Mouse (Mus musculus) CH12.LX (cell line): ENCODE results near the gene Sf1.

Experiments used
- CHD1 ChIP-seq: IDR thresholded peaks from 2 replicates; pipeline ENCODE4 v1.6.1; 2012; ENCODE audit warnings: low read depth, low read length, improper control_type of control experiment, inconsistent platforms
- CTCF ChIP-seq, 2 experiments: IDR thresholded peaks in 1 of 2; conservative IDR thresholded peaks in 1 of 2; 2 replicates each; pipeline ENCODE4 v1.5.1; 2011 to 2012; ENCODE audit warnings: low read depth in 2 of 2, low read length in 2 of 2, improper control_type of control experiment in 1 of 2, inconsistent platforms in 1 of 2, mild to moderate bottlenecking in 1 of 2, moderate library complexity in 1 of 2
- EP300 ChIP-seq: IDR thresholded peaks from 2 replicates; pipeline ENCODE4 v1.6.1; 2011; ENCODE audit warnings: low read length, improper control_type of control experiment
- HCFC1 ChIP-seq: IDR thresholded peaks from 2 replicates; pipeline ENCODE4 v1.6.1; 2012; ENCODE audit warnings: low read depth, mild to moderate bottlenecking, inconsistent platforms, low read length, improper control_type of control experiment
- JUND ChIP-seq: conservative IDR thresholded peaks from 2 replicates; pipeline ENCODE4 v1.6.1; 2011; ENCODE audit warnings: low read depth, low read length, improper control_type of control experiment
- MAZ ChIP-seq: IDR thresholded peaks from 2 replicates; pipeline ENCODE4 v1.6.1; 2012; ENCODE audit warnings: low read depth, mild to moderate bottlenecking, inconsistent platforms, low read length, improper control_type of control experiment, moderate library complexity
- NELFE ChIP-seq: IDR thresholded peaks from 2 replicates; pipeline ENCODE4 v1.6.1; 2011; ENCODE audit warnings: low read depth, low read length, improper control_type of control experiment
- PAX5 ChIP-seq: IDR thresholded peaks from 2 replicates; pipeline ENCODE4 v1.6.1; 2012; ENCODE audit warnings: low read length, inconsistent platforms, mixed read lengths
- POLR2A ChIP-seq: IDR thresholded peaks from 2 replicates; pipeline ENCODE4 v1.6.1; 2011; ENCODE audit warnings: low read depth, mild to moderate bottlenecking, improper control_type of control experiment, low read length
- ZNF384 ChIP-seq: IDR thresholded peaks from 2 replicates; pipeline ENCODE4 v1.6.1; 2012; ENCODE audit warnings: low read depth, low read length, improper control_type of control experiment, inconsistent platforms

DNA sequence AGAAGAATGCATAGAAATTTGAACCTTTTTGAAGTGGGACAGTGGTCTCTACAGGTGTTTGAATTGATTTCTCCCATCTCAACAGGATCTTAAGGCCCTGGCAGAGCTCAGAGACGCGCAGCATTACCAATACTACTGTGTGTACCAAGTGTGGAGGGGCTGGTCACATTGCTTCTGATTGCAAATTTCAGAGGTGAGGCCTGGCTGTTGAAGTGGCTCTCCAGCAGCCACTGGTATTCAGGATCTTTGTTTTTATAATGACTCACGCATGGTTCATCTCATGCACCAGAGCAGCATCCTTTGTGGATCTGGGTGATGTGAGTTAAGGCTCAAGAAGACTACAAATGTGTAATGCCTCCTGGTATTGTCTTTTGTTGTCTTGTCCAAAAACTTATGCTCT, 8.9 kb downstream of the Sf1 start:
- TF ChIP-seq EP300 (no peak), CTCF (conservative IDR thresholded peaks at IDR 0.05 in 1 of 2, IDR thresholded peaks at IDR 0.05 in 1 of 2; ENCODE audit: low read depth in 2 of 2, low read length in 2 of 2) (no peak), HCFC1 (no peak), PAX5 (no peak), POLR2A (0 out of 2 replicates have a peak, but pooled peaks have one; percentile 0), JUND (no peak), CHD1 (no peak), ZNF384 (no peak), NELFE (no peak), MAZ (no peak)
